Mouse (Mus musculus) midbrain, embryonic 11.5 days (tissue): ENCODE measurements around the gene Dot1l. TPM values are rescaled to one million over a fixed set of nuclear protein-coding genes. Genes with fewer than 3 reads are reported as not detected.

Experiments
- ATAC-seq: fragments of 200-750 bp; cut with Nextera tagmentation; 2 replicates; pipeline ENCODE4 v1.8.0; 2017; ENCODE audit warnings: moderate TSS enrichment, moderate library complexity; ENCODE audit not compliant: low FRiP score
- DNase-seq: peaks from one replicate; pipeline ENCODE4 v3.0.0; 2015; ENCODE audit warnings: low spot score; ENCODE audit errors: missing footprints
- H3K27ac ChIP-seq: fragments of 300-500 bp; sonication (generic); 2 replicates; pipeline ENCODE4 v1.5.1; 2014; ENCODE audit warnings: low read depth, low read length
- H3K27me3 ChIP-seq: fragments of 300-500 bp; sonication (generic); 2 replicates; pipeline ENCODE4 v1.6.1; 2014; ENCODE audit warnings: mild to moderate bottlenecking, low read length, moderate library complexity, mixed read lengths; ENCODE audit not compliant: control insufficient read depth, insufficient read depth
- H3K36me3 ChIP-seq: fragments of 300-500 bp; sonication (generic); 2 replicates; pipeline ENCODE4 v1.6.1; 2014; ENCODE audit warnings: mild to moderate bottlenecking, low read length, moderate library complexity, mixed read lengths; ENCODE audit not compliant: control insufficient read depth, insufficient read depth
- H3K4me1 ChIP-seq: fragments of 300-500 bp; sonication (generic); 2 replicates; pipeline ENCODE4 v1.6.1; 2014; ENCODE audit warnings: low read length; ENCODE audit not compliant: control insufficient read depth, insufficient read depth
- H3K4me2 ChIP-seq: fragments of 300-500 bp; sonication (generic); 2 replicates; pipeline ENCODE4 v1.6.1; 2014; ENCODE audit warnings: mild to moderate bottlenecking, moderate library complexity
- H3K4me3 ChIP-seq: fragments of 300-500 bp; sonication (generic); 2 replicates; pipeline ENCODE4 v1.5.1; 2014; ENCODE audit warnings: low read depth, low read length
- H3K9ac ChIP-seq: fragments of 300-500 bp; sonication (generic); 2 replicates; pipeline ENCODE4 v1.6.1; 2014; ENCODE audit warnings: low read length
- H3K9me3 ChIP-seq: fragments of 300-500 bp; sonication (generic); 2 replicates; pipeline ENCODE4 v1.6.1; 2016; ENCODE audit warnings: low read length; ENCODE audit not compliant: control insufficient read depth
- WGBS: fragments of 180-500 bp; shearing (Covaris S2); extraction: QIAGEN DNeasy Blood & Tissue Kit; methylation state at CpG from one replicate; pipeline ENCODE4 v1.1.7; 2014; 5-methylcytosine and 5-hydroxymethylcytosine counted together
- polyA plus RNA-seq: library from polyadenylated mRNA; unstranded; fragments of >200 nt; fragmentation: Nextera tagmentation; extraction: Ambion mirVana; gene quantifications from 2 replicates; pipeline ENCODE4 v1.2.1, GENCODE M21; 2014

Dot1l gene
- polyA plus RNA-seq, 1 experiment from 2014 or later: 18.8 TPM

GRCm38 (mm10) chr10:80804340-80804739, 49.3 kb downstream of the Dot1l start:
- H3K4me3 ChIP-seq: no peak overlapping the region
- peaks cover 36% of the 10 kb centered on the region for H3K4me1 ChIP-seq
- H3K9ac ChIP-seq: no peak overlapping the region
- no peak for DNase-seq
- H3K27ac ChIP-seq: no peak overlapping the region
- no peaks in the 10 kb centered on the region for H3K9me3 ChIP-seq
- no peak for ATAC-seq
- WGBS: 96% methylated on average over 2 of the region's 2 CpGs
- H3K36me3 ChIP-seq: peaks cover 28% of the 10 kb centered on the region
- peaks cover 23% of the 10 kb centered on the region for H3K27me3 ChIP-seq
- H3K4me2 ChIP-seq: no peak overlapping the region

DNA sequence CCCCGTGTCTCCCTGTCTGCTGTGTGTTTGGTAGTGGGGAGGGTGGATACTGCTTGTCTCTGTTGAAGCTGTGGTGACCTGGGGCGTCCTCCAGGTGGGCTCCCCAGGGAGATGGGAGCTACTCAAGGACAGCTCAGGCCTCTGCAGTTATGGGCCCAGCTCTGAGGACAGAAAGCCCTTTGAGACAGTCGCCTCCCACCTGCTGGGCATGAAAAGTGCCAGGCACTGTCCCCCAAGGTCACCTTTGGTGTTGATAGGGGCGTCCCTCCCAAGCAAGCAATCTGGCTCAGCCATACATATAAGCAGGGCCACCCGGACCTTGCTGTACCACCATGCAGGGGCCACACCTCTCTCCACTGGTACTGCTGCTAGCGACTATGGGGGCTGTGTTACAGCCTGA, 49.9 kb downstream of the Dot1l start, which contains the start of gene Amh:
Amh (plus strand) TSS at position 328 of the 400 bp plus-strand sequence.
- Histone ChIP-seq H3K36me3 (peaks cover 28% of the 10 kb centered on the region), H3K4me1 (peaks cover 30% of the 10 kb centered on the region), H3K27me3 (peaks cover 25% of the 10 kb centered on the region), H3K9me3 (no peaks in the 10 kb centered on the region), H3K4me3 (no peak within 1 kb of the TSS), H3K9ac (no peak within 1 kb of the TSS), H3K27ac (no peak within 1 kb of the TSS), H3K4me2 (no peak within 1 kb of the TSS)
- no peak for ATAC-seq
- WGBS: 65% methylated on average over 6 of the region's 6 CpGs
- no peak for DNase-seq

DNA sequence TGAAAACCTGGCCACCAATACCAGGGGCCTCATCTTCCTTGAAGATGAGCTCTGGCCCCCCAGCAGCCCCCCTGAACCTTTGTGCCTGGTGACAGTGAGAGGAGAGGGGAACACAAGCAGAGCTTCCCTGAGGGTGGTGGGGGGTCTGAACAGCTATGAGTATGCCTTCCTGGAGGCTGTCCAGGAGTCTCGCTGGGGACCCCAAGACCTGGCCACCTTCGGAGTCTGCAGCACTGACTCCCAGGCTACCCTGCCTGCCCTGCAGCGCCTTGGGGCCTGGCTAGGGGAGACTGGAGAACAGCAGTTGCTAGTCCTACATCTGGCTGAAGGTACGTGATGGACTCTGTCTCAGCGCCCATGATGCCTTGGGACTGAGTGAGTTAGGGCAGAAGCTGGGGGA, 50.3 kb downstream of the Dot1l start:
- DNase-seq: no peak
- H3K4me1 ChIP-seq: peaks cover 26% of the 10 kb centered on the region
- H3K9me3 ChIP-seq: no peaks in the 10 kb centered on the region
- WGBS: 77% methylated on average over 3 of the region's 5 CpGs
- peaks cover 28% of the 10 kb centered on the region for H3K36me3 ChIP-seq
- ATAC-seq: no peak
- peaks cover 28% of the 10 kb centered on the region for H3K27me3 ChIP-seq
- H3K9ac ChIP-seq: no peak overlapping the region
- H3K27ac ChIP-seq: no peak overlapping the region
- no peak overlapping the region for H3K4me3 ChIP-seq
- H3K4me2 ChIP-seq: no peak overlapping the region

DNA sequence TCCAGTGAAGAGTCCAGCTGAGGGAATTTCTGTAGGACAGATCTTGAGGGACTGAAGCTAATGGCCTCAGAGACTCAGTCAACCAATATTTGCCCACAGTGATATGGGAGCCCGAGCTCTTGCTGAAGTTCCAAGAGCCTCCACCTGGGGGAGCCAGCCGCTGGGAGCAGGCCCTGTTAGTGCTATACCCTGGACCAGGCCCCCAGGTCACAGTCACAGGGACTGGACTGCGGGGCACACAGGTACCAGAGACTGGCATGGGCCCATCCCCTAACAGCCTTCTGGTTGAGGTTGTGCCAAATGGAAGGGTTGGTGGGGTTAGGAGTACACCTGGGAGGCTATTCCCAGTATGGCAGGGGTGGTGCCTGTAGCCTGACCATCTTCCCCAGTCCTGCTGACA, 50.9 kb downstream of the Dot1l start:
- peaks cover 28% of the 10 kb centered on the region for H3K36me3 ChIP-seq
- H3K27me3 ChIP-seq: peaks cover 30% of the 10 kb centered on the region
- peaks cover 25% of the 10 kb centered on the region for H3K4me1 ChIP-seq
- H3K9me3 ChIP-seq: no peaks in the 10 kb centered on the region
- whole genome bisulfite sequencing: 26% methylated on average over 3 of the region's 3 CpGs
- no peak overlapping the region for H3K4me3 ChIP-seq
- no peak overlapping the region for H3K4me2 ChIP-seq
- ATAC-seq (peak; percentile 49), DNase-seq (peak; percentile 97)
- no peak overlapping the region for H3K9ac ChIP-seq
- no peak overlapping the region for H3K27ac ChIP-seq

GRCm38 (mm10) chr10:80806341-80807056, 51.5 kb downstream of the Dot1l start:
- peaks cover 25% of the 10 kb centered on the region for H3K4me1 ChIP-seq
- DNase-seq: no peak
- peaks cover 24% of the 10 kb centered on the region for H3K36me3 ChIP-seq
- H3K4me2 ChIP-seq: peak overlapping the region; percentile 91
- WGBS: 37% methylated on average over 34 of the region's 34 CpGs
- H3K27me3 ChIP-seq: peaks cover 30% of the 10 kb centered on the region
- H3K4me3 ChIP-seq: peak overlapping the region; percentile 40
- ATAC-seq: peak; percentile 8; the same call in 1 of the 2 replicates
- H3K27ac ChIP-seq: no peak overlapping the region; the same call in 1 of the 2 replicates
- peak overlapping the region; percentile 75 for H3K9ac ChIP-seq
- H3K9me3 ChIP-seq: no peaks in the 10 kb centered on the region

DNA sequence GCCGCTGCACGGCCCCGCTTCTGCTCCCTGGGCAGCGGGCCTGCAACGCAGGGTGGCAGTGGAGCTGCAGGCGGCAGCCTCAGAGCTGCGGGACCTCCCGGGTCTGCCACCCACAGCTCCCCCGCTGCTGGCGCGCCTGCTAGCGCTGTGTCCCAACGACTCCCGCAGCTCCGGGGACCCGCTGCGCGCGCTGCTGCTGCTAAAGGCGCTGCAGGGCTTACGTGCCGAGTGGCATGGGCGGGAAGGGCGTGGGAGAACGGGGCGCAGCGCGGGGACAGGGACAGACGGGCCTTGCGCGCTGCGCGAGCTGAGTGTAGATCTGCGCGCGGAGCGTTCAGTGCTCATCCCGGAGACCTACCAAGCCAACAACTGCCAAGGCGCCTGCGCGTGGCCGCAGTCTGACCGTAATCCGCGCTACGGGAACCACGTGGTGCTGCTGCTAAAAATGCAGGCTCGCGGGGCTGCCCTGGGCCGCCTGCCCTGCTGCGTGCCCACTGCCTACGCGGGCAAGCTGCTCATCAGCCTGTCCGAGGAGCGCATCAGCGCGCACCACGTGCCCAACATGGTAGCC, 52.1 kb downstream of the Dot1l start:
- DNase-seq (peak; percentile 96), ATAC-seq (peak; percentile 82)
- H3K4me3 ChIP-seq: peak overlapping the region; percentile 40
- H3K27me3 ChIP-seq: peaks cover 30% of the 10 kb centered on the region
- peaks cover 24% of the 10 kb centered on the region for H3K36me3 ChIP-seq
- H3K9me3 ChIP-seq: no peaks in the 10 kb centered on the region
- H3K9ac ChIP-seq: peak overlapping the region; percentile 75
- H3K4me1 ChIP-seq: peaks cover 25% of the 10 kb centered on the region
- peak overlapping the region; percentile 91 for H3K4me2 ChIP-seq
- peak overlapping the region; percentile 20; the same call in 1 of the 2 replicates for H3K27ac ChIP-seq
- under 1% methylated on average over 58 of the region's 58 CpGs for WGBS

DNA sequence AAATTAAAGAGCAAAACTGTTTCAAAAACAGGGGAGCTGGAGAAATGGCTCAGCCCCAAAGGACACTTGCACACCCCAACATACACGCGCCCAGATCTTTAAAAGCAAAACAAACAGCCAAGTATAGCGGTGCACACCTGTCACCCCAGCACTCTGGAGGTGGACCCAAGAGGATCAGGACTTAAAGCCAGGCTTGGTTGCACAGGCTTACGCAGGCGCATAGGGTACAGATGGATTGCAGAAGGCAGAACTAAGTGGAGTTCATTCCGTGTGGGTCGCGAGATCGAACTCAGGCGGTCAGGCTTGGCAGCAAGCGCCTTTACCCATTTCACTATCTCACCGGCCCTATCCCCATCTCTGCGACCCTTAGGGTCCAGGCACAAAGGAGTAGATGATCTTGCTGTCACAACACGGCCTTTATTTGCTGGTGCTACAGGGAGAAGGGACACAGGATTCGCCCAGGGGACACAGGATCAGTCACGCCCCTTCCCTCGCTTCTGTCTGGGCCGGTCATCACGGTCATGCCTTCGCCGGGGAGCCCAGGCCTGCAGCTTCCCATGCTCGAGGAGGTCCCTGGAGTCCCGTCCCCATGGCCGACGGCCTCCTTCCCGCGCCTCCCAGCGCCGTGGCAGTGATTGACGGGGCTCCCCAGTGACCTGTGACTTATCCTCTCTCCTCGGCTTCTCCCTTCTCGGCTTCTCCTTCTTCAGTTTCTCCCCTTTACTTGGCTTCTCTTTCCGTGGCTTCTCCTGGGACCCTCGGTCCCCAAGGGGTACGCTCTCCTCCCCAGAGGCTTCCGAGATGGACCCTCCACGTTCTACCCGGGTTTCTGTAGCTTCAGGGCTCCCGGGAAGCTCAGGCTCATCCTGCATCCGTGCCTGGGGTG, 53.3 kb downstream of the Dot1l start:
- Histone ChIP-seq H3K4me1 (peaks cover 25% of the 10 kb centered on the region), H3K36me3 (peaks cover 13% of the 10 kb centered on the region), H3K4me3 (peak overlapping the region; percentile 6; the same call in 1 of the 2 replicates)

GRCm38 (mm10) chr10:80808985-80809632, 54.1 kb downstream of the Dot1l start:
- Histone ChIP-seq H3K9ac (peak overlapping the region; percentile 24; the same call in 1 of the 2 replicates), H3K4me1 (peaks cover 25% of the 10 kb centered on the region), H3K4me2 (peak overlapping the region; percentile 29; the same call in 1 of the 2 replicates), H3K27ac (no peak overlapping the region), H3K4me3 (peak overlapping the region; percentile 6; the same call in 1 of the 2 replicates), H3K36me3 (peaks cover 6% of the 10 kb centered on the region), H3K9me3 (no peaks in the 10 kb centered on the region), H3K27me3 (peaks cover 30% of the 10 kb centered on the region)
- ATAC-seq (no peak), DNase-seq (peak; percentile 90)
- WGBS: 9% methylated on average over 18 of the region's 18 CpGs

More for the DNA sequence above, 53.3 kb downstream of the Dot1l start:
- Histone ChIP-seq H3K4me2 (peak overlapping the region; percentile 29; the same call in 1 of the 2 replicates), H3K9me3 (no peaks in the 10 kb centered on the region), H3K27me3 (peaks cover 30% of the 10 kb centered on the region), H3K27ac (no peak overlapping the region), H3K9ac (peak overlapping the region; percentile 24; the same call in 1 of the 2 replicates)
- no peak for ATAC-seq
- 20% methylated on average over 40 of the region's 40 CpGs for WGBS
- DNase-seq: peak; percentile 91
